Mouse (Mus musculus): ENCODE measurements around the gene Iqsec2.

The Iqsec2 gene

GRCm38 (mm10) chrX:152191266-152191665 lies 47.2 kb downstream of the Iqsec2 start:
- no peaks in the 10 kb centered on the region for H3K4me1 ChIP-seq (replicated peaks; ENCODE audit: low read depth, low read length)
- TF ChIP-seq POU5F1 (IDR thresholded peaks at IDR 0.05; ENCODE audit: borderline replicate concordance, low read length): no peak
- no peak for TF ChIP-seq NANOG (IDR thresholded peaks at IDR 0.05; ENCODE audit: borderline replicate concordance, low read length)
- no peak for TF ChIP-seq CTCF (conservative IDR thresholded peaks at IDR 0.05; ENCODE audit: low read length)

DNA sequence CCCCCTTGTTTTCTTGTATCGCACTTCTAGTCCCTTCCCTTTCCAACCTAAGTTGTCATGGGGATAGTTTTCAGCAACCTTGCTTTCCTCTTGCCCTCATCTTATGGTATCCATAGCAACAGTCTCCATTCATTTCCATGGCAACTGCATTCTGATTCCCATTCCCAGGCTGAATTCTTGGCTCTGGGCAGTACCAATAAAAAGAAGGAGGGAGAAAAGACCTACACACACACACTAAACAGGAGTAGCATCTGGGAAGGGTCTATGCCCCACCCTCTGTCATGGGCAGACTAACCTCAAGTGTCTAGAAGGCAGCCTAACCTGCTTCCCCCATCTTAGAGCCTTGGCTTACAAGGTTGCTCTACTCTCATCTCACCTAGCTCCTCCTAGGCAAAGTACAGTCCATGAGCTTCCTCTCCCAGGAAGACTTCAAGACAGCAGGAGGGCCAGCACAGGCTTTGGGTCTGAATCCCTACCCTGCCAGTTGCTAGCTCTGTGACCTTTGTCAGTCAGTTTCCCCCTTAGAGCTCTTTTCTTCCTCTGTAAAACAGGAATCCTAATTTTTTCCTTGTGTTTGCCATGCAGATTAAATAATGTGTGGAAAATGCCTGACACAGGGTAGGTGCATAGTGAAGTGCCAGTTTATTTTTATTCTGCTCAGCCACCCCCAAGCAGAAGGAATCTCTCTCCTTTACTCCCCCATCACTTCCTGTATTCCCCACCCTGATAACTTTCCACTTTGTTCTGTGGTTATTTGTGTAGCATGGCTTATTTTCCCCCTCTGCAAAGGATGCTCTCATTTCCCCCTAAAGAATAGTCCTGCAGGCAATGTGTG lies 54.0 kb downstream of the Iqsec2 start:
- Histone ChIP-seq H3K4me1 (replicated peaks; ENCODE audit: low read depth, low read length) (peaks cover 20% of the 10 kb centered on the region), H3K9me3 (ENCODE audit: low read length) (no peaks in the 10 kb centered on the region), H3K36me3 (ENCODE audit: insufficient read depth, low read length) (no peaks in the 10 kb centered on the region), H3K4me3 (replicated peaks; ENCODE audit: low read length) (no peak overlapping the region), H3K27me3 (ENCODE audit: insufficient read depth, low read length) (no peaks in the 10 kb centered on the region)
- TF ChIP-seq NANOG (IDR thresholded peaks at IDR 0.05; ENCODE audit: borderline replicate concordance, low read length) (no peak), CTCF (conservative IDR thresholded peaks at IDR 0.05; ENCODE audit: low read length) (no peak), POU5F1 (IDR thresholded peaks at IDR 0.05; ENCODE audit: borderline replicate concordance, low read length) (no peak)

More at GRCm38 (mm10) chrX:152191266-152191665, 47.2 kb downstream of the Iqsec2 start:
- H3K36me3 ChIP-seq (ENCODE audit: insufficient read depth, low read length): no peaks in the 10 kb centered on the region
- no peaks in the 10 kb centered on the region for H3K27me3 ChIP-seq (ENCODE audit: insufficient read depth, low read length)
- no peaks in the 10 kb centered on the region for H3K9me3 ChIP-seq (ENCODE audit: low read length)
- H3K4me3 ChIP-seq (replicated peaks; ENCODE audit: low read length): no peak overlapping the region

DNA sequence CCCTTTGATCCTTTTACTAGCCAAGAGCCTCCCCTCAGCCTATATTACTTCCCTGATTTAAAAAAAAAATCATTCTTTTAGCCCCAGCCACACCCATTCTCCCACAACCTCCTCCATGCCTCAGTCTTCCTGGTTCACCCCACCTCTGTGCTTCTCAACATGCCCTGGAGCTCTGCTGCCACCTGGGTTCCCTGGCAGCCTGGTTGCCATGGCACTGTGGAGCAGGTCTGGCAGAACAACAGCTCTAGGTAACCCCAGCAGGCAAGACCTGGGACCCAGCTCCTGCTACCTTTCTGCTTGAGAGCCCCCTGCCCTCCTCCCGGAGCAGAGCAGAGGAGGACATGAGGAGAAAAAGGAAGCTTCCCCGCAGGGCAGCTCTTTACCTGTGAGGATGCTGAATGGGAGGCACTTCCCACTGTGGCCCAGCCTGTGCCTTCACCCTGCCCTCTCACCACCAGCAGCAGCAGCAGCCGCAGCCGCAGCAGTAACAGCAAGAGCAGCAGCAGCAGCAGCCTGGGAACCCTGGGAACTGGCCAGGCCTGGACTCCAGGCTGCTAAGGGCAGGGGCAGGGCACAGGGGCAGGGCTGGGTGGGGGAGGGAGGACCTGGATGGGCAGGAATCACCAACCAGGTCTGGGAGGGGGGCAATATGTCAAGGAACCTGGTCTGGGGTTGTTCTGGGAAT lies 57.8 kb downstream of the Iqsec2 start:
- H3K4me1 ChIP-seq (replicated peaks; ENCODE audit: low read depth, low read length): peaks cover 22% of the 10 kb centered on the region
- no peaks in the 10 kb centered on the region for H3K27me3 ChIP-seq (ENCODE audit: insufficient read depth, low read length)
- no peak overlapping the region for H3K4me3 ChIP-seq (replicated peaks; ENCODE audit: low read length)
- TF ChIP-seq NANOG (IDR thresholded peaks at IDR 0.05; ENCODE audit: borderline replicate concordance, low read length) (no peak), CTCF (conservative IDR thresholded peaks at IDR 0.05; ENCODE audit: low read length) (no peak), POU5F1 (IDR thresholded peaks at IDR 0.05; ENCODE audit: borderline replicate concordance, low read length) (no peak)
- H3K9me3 ChIP-seq (ENCODE audit: low read length): no peaks in the 10 kb centered on the region
- H3K36me3 ChIP-seq (ENCODE audit: insufficient read depth, low read length): no peaks in the 10 kb centered on the region

DNA sequence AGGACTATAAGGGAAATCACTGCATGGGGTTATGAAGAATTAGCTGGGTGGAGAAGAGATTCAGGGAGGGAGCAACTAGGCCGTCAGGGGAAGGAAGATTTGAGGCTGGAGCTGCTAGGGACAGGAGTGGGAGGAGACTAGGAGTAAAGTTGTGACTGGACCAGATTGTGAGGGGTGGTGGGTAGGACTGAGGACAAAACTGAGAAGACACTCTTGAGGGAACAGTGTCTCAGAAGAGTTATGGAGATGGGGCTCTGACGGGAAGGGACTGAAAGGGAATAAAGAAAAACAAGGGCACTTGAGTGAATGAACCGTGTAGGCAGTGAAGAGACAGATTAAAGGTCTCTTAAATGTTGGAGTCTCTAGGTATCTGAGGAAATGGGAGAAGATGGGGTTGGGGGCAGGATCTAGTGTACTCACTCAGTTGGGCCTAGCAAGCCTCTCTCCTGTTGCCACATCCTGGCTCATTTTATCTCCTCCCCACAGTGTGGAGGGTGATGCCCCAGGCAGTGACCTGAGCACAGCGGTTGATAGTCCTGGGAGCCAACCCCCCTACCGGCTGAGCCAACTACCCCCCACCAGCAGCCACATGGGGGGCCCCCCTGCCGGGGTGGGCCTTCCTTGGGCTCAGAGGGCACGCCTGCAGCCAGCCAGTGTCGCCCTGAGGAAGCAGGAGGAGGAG lies 58.5 kb downstream of the Iqsec2 start:
- Histone ChIP-seq H3K36me3 (ENCODE audit: insufficient read depth, low read length) (no peaks in the 10 kb centered on the region), H3K27me3 (ENCODE audit: insufficient read depth, low read length) (no peaks in the 10 kb centered on the region), H3K9me3 (ENCODE audit: low read length) (no peaks in the 10 kb centered on the region), H3K4me1 (replicated peaks; ENCODE audit: low read depth, low read length) (peaks cover 22% of the 10 kb centered on the region), H3K4me3 (replicated peaks; ENCODE audit: low read length) (no peak overlapping the region)
- no peak for TF ChIP-seq CTCF (conservative IDR thresholded peaks at IDR 0.05; ENCODE audit: low read length)
- no peak for TF ChIP-seq POU5F1 (IDR thresholded peaks at IDR 0.05; ENCODE audit: borderline replicate concordance, low read length)
- TF ChIP-seq NANOG (IDR thresholded peaks at IDR 0.05; ENCODE audit: borderline replicate concordance, low read length): no peak

DNA sequence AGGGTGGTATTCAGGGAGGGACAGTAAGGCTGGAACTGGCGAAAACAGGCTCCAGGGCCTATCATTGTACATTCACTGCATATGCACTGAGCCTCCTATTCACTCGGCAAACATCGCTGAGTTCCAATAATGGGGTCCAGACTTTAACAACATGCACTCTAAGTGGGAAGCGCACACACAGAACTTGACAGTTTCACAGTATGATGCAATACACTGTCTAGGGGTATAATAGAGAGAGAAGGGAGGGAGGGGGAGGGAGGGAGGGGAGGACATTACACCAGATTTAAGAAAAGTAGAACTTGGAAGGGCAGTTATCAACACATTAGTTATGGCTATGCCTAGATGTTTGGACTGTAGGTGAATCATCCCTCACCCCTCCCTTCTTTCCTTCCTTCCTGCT lies 59.2 kb downstream of the Iqsec2 start:
- Histone ChIP-seq H3K9me3 (ENCODE audit: low read length) (no peaks in the 10 kb centered on the region), H3K4me3 (replicated peaks; ENCODE audit: low read length) (no peak overlapping the region), H3K27me3 (ENCODE audit: insufficient read depth, low read length) (no peaks in the 10 kb centered on the region), H3K4me1 (replicated peaks; ENCODE audit: low read depth, low read length) (peaks cover 22% of the 10 kb centered on the region), H3K36me3 (ENCODE audit: insufficient read depth, low read length) (no peaks in the 10 kb centered on the region)
- TF ChIP-seq POU5F1 (IDR thresholded peaks at IDR 0.05; ENCODE audit: borderline replicate concordance, low read length): no peak

GRCm38 (mm10) chrX:152205486-152205885 lies 61.4 kb downstream of the Iqsec2 start:
- TF ChIP-seq POU5F1 (IDR thresholded peaks at IDR 0.05; ENCODE audit: borderline replicate concordance, low read length) (no peak), CTCF (conservative IDR thresholded peaks at IDR 0.05; ENCODE audit: low read length) (no peak), NANOG (IDR thresholded peaks at IDR 0.05; ENCODE audit: borderline replicate concordance, low read length) (no peak)
- Histone ChIP-seq H3K4me1 (replicated peaks; ENCODE audit: low read depth, low read length) (peaks cover 25% of the 10 kb centered on the region), H3K36me3 (ENCODE audit: insufficient read depth, low read length) (no peaks in the 10 kb centered on the region), H3K9me3 (ENCODE audit: low read length) (no peaks in the 10 kb centered on the region), H3K27me3 (ENCODE audit: insufficient read depth, low read length) (no peaks in the 10 kb centered on the region), H3K4me3 (replicated peaks; ENCODE audit: low read length) (no peak overlapping the region)

- no peak for TF ChIP-seq POU5F1 (IDR thresholded peaks at IDR 0.05; ENCODE audit: borderline replicate concordance, low read length)
- TF ChIP-seq NANOG (IDR thresholded peaks at IDR 0.05; ENCODE audit: borderline replicate concordance, low read length): no peak
- no peak for TF ChIP-seq CTCF (conservative IDR thresholded peaks at IDR 0.05; ENCODE audit: low read length)
- Histone ChIP-seq H3K4me3 (replicated peaks; ENCODE audit: low read length) (no peak overlapping the region), H3K36me3 (ENCODE audit: insufficient read depth, low read length) (no peaks in the 10 kb centered on the region), H3K9me3 (ENCODE audit: low read length) (no peaks in the 10 kb centered on the region), H3K4me1 (replicated peaks; ENCODE audit: low read depth, low read length) (no peaks in the 10 kb centered on the region), H3K27me3 (ENCODE audit: insufficient read depth, low read length) (peaks cover 3% of the 10 kb centered on the region; the same call in 1 of the 2 replicates)
Measured at GRCm38 (mm10) chrX:152214703-152215102, 70.6 kb downstream of the Iqsec2 start.

DNA sequence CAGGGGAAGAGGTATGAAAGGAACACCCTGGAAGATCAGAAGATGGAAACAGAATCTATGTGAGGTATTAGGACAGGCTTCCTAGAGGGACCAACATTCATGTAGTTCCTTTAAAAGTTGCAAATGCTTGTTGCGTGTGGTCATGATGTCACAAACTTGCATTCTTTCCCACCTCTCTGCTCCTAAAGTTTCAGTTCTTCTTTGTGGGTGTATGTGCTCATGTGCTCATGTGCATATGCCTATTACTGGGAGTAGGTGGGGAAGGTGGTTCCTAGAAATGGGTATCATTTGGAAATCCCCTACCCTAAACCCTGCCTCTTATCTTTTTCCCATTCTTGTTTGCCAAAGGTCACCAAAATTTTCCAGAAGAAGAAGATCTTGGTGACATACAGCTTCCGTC lies 74.5 kb downstream of the Iqsec2 start:
- TF ChIP-seq POU5F1 (IDR thresholded peaks at IDR 0.05; ENCODE audit: borderline replicate concordance, low read length) (no peak), NANOG (IDR thresholded peaks at IDR 0.05; ENCODE audit: borderline replicate concordance, low read length) (no peak), CTCF (conservative IDR thresholded peaks at IDR 0.05; ENCODE audit: low read length) (no peak)
- Histone ChIP-seq H3K36me3 (ENCODE audit: insufficient read depth, low read length) (no peaks in the 10 kb centered on the region), H3K4me1 (replicated peaks; ENCODE audit: low read depth, low read length) (no peaks in the 10 kb centered on the region), H3K4me3 (replicated peaks; ENCODE audit: low read length) (no peak overlapping the region), H3K9me3 (ENCODE audit: low read length) (no peaks in the 10 kb centered on the region), H3K27me3 (ENCODE audit: insufficient read depth, low read length) (peaks cover 3% of the 10 kb centered on the region; the same call in 1 of the 2 replicates)
